Mouse (Mus musculus) stomach, postnatal 0 days (tissue): ENCODE data around the gene Znhit6. TPM values are rescaled to one million over a fixed set of nuclear protein-coding genes. Genes with fewer than 3 reads are reported as not detected.

ENCODE experiments used
- ATAC-seq: fragments of 200-750 bp; cut with Nextera tagmentation; 2 replicates; pipeline ENCODE4 v1.8.0; 2017; ENCODE audit not compliant: low FRiP score, low TSS enrichment
- DNase-seq: peaks from one replicate; pipeline ENCODE4 v3.0.0-alpha.2; 2016; ENCODE audit warnings: low spot score
- H3K27ac ChIP-seq: fragments of 300-500 bp; sonication (generic); replicated peaks from 2 replicates; pipeline ENCODE4 v1.5.1; 2014; ENCODE audit warnings: mild to moderate bottlenecking, control low read depth
- H3K27me3 ChIP-seq: fragments of 300-500 bp; sonication (generic); 2 replicates; pipeline ENCODE4 v1.6.1; 2014; ENCODE audit warnings: low read length; ENCODE audit not compliant: control insufficient read depth, insufficient read depth
- H3K36me3 ChIP-seq: fragments of 300-500 bp; sonication (generic); 2 replicates; pipeline ENCODE4 v1.6.1; 2014; ENCODE audit warnings: low read length, mixed read lengths; ENCODE audit not compliant: control insufficient read depth, insufficient read depth
- H3K4me1 ChIP-seq: fragments of 300-500 bp; sonication (generic); replicated peaks from 2 replicates; pipeline ENCODE4 v1.6.1; 2014; ENCODE audit warnings: antibody characterized with exemption; ENCODE audit not compliant: control insufficient read depth, insufficient read depth
- H3K4me2 ChIP-seq: fragments of 300-500 bp; sonication (generic); replicated peaks from 2 replicates; pipeline ENCODE4 v1.6.1; 2014; ENCODE audit warnings: low read depth, mild to moderate bottlenecking, control low read depth, moderate library complexity
- H3K4me3 ChIP-seq: fragments of 300-500 bp; sonication (generic); 2 replicates; pipeline ENCODE4 v1.5.1; 2014; ENCODE audit warnings: low read depth, low read length, control low read depth
- H3K9ac ChIP-seq: fragments of 300-500 bp; sonication (generic); 2 replicates; pipeline ENCODE4 v1.6.1; 2014; ENCODE audit warnings: mild to moderate bottlenecking, low read length, control low read depth, mixed read lengths
- H3K9me3 ChIP-seq: fragments of 300-500 bp; sonication (generic); 2 replicates; pipeline ENCODE4 v1.6.1; 2016; ENCODE audit warnings: low read length; ENCODE audit not compliant: control insufficient read depth
- CTCF ChIP-seq: IDR thresholded peaks from 2 replicates; pipeline ENCODE4 v1.5.1; 2016; ENCODE audit warnings: antibody characterized with exemption, low read depth, mild to moderate bottlenecking, moderate library complexity
- EP300 ChIP-seq: optimal IDR thresholded peaks from 2 replicates; pipeline ENCODE3; 2016; ENCODE audit warnings: antibody characterized with exemption
- WGBS: fragments of 180-500 bp; shearing (Covaris S2); extraction: QIAGEN DNeasy Blood & Tissue Kit; methylation state at CpG from one replicate; pipeline ENCODE4 v1.1.7; 2014; 5-methylcytosine and 5-hydroxymethylcytosine counted together
- polyA plus RNA-seq: library from polyadenylated mRNA; unstranded; fragments of >200 nt; fragmentation: Nextera tagmentation; extraction: Ambion mirVana; gene quantifications from 2 replicates; pipeline ENCODE4 v1.2.1, GENCODE M21; 2015

Gene Znhit6
- polyA plus RNA-seq, 1 experiment from 2014 or later = 17.5 TPM

DNA sequence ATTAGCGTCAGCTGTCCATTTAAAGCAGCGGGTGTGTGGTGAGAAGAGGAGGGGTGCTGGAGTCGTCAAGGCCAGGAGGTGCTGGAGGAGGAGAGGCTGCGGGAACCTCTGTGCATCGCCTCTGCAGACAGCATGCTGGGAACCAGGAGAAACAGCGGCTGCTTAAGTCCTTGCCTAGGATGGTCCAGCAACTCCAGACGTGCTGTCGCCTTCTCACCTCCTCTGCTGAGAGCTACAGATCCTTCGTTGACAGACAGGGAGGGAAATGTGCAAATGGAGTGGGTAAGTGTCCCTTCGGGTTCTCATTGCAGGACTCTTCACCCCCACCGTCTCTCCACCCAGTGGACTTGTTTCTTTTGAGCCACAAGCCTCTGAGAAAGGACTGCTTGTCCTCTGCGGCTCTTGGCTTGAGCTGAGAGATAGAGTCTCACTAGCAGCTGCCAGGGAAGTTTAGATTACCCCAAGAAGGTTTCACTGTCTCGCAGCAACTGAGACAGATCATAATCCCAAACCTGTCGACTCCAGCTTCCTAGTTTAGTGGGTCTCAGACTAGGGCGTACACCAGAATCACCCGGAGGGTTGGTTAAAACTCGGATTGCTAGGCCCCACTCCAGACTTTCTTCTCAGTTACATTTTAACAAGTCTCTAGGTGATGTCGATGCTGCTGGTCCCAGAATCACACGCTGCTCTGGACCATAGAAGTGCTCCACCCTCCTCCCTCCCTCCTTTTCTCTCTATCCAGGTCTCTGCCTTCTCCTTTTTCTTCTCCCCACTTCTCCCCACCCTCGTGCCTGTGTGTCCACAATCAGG lies 76.5 kb downstream of the Znhit6 start:
- peak; percentile 18; the same call in 1 of the 2 replicates for ATAC-seq
- WGBS = 22% methylated on average over 20 of the region's 20 CpGs

DNA sequence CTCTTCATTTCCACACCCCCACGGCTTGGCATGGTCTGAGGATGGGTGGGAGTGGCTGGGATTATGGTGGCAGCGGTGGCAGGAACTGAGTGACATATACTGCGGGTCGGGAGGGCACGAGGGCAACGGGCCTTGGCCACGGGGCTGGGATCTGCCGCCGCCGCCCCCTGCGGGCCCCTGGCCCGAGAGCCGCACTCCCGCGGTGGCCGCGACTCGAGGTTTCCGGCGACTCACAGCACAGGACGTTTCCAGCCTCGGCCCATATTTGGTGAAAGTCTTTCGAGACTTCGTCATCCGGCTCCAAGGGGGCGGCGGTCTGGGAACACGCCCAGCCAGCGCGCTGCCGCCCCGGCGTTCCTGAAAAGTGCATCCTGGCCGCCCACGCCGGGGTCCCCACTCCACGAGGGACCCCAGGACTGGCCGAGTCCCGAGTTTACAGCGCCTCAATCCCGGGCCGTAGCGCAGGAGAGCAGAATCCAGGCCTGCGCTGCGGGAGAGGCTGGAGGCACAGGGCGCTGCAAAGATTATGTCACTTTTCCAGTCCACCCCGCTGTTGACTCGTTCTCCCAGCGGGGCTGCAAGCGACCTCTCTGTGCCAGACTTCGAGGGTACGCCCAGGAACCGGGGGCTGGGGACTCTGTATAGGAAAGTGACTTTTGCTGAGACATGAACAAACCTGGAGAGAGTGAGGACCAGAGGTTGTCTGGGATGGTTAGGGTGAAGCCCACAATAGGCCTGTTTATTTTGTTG lies 77.4 kb downstream of the Znhit6 start:
- peak overlapping the region; percentile 76 for H3K4me3 ChIP-seq
- no peaks in the 10 kb centered on the region for H3K9me3 ChIP-seq
- H3K9ac ChIP-seq = peak overlapping the region; percentile 82
- peak overlapping the region; percentile 97 for H3K27ac ChIP-seq
- ATAC-seq (peak; percentile 65), DNase-seq (peak; percentile 83)
- no peaks in the 10 kb centered on the region for H3K27me3 ChIP-seq
- peak overlapping the region; percentile 86 for H3K4me2 ChIP-seq
- TF ChIP-seq EP300 (no peak), CTCF (no peak)
- WGBS = 2% methylated on average over 38 of the region's 53 CpGs
- no peaks in the 10 kb centered on the region; the same call in 1 of the 2 replicates for H3K4me1 ChIP-seq
- no peaks in the 10 kb centered on the region for H3K36me3 ChIP-seq

More for the DNA sequence above, 76.5 kb downstream of the Znhit6 start:
- peak overlapping the region; percentile 86 for H3K4me2 ChIP-seq
- H3K4me1 ChIP-seq = no peaks in the 10 kb centered on the region; the same call in 1 of the 2 replicates
- peak overlapping the region; percentile 82 for H3K9ac ChIP-seq
- peaks cover 3% of the 10 kb centered on the region; the same call in 1 of the 2 replicates for H3K36me3 ChIP-seq
- no peak for DNase-seq
- no peaks in the 10 kb centered on the region for H3K9me3 ChIP-seq
- H3K4me3 ChIP-seq = peak overlapping the region; percentile 76
- H3K27ac ChIP-seq = peak overlapping the region; percentile 97
- no peak for TF ChIP-seq EP300
- no peak for TF ChIP-seq CTCF
- H3K27me3 ChIP-seq = no peaks in the 10 kb centered on the region

DNA sequence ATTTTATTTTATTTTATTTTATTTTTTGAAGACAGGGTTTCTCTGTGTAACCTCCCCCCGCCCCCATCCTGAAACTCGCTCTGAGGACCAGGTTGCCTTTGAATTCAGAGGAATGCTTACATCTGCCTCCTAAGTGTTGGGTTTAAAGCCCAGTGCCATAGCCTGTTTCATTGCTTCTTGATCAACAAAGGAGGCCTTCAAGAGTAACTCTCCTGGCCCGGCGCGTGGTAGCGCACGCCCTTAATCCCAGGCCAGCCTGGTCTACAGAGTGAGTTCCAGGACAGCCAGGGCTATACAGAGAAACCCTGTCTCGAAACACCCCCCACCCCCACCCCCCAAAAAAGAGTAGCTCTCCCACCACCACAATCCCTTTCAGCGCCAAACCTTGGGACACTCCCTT lies 78.0 kb downstream of the Znhit6 start:
- peak overlapping the region; percentile 82; the same call in 1 of the 2 replicates for H3K9ac ChIP-seq
- ATAC-seq (no peak), DNase-seq (no peak)
- TF ChIP-seq CTCF = no peak
- TF ChIP-seq EP300 = no peak
- peak overlapping the region; percentile 97; the same call in 1 of the 2 replicates for H3K27ac ChIP-seq
- peak overlapping the region; percentile 86; the same call in 1 of the 2 replicates for H3K4me2 ChIP-seq
- no peaks in the 10 kb centered on the region for H3K36me3 ChIP-seq
- no peaks in the 10 kb centered on the region for H3K9me3 ChIP-seq
- H3K27me3 ChIP-seq = no peaks in the 10 kb centered on the region
- no peaks in the 10 kb centered on the region; the same call in 1 of the 2 replicates for H3K4me1 ChIP-seq
- H3K4me3 ChIP-seq = peak overlapping the region; percentile 76
- WGBS = 83% methylated on average over 9 of the region's 9 CpGs

Other genes starting within 250 kb of the Znhit6 start
- 78.5 and 84.9 TPM in 2 replicates for gene Ccn1, start 73.8 kb downstream of the Znhit6 start, polyA plus RNA-seq
- gene Ddah1, start 182.5 kb downstream of the Znhit6 start, polyA plus RNA-seq = 16.8 and 20.2 TPM in 2 replicates